Comparison of ENCODE assay signal across 12 mouse cellular contexts in the genomic region with DNA sequence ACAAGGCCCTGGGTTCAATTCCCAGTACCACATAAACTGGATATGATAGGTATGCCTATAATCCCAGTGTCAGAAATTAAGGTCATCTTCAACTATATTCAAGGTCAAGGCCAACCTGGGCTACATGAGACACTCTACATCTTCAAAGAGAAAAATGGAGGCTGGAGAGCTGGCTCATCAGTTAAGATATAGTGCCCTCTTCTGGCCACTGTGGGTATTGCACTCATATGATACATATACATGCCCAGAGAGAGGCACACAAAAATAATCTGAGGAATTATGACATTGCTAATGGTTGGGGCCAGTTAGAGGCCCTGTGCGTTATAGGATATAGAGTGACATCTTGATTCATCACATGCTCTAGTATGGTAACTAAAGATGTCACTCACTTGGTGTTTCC.
DNase-seq lines count a peak whose midpoint lies in the region; ATAC-seq and TF ChIP-seq lines count a peak whose summit lies in the region.
"Had no signal": no experiment of that assay in that cellular context is flagged by ENCODE, and none has a peak within 500 bp of the region (broad histone marks: within the 10 kb centered on the region; RNA-seq: fewer than 3 reads in every experiment).

No protein-coding gene starts in this region.

- TF ChIP-seq CTCF in intestine, postnatal 0 days (IDR thresholded peaks at IDR 0.05; ENCODE audit: low read depth), result peak; percentile 61
- peak; percentile 45 to 56; a peak in 3 of 4 replicates for TF ChIP-seq CTCF in CH12.LX (conservative IDR thresholded peaks at IDR 0.05 in 1 of 2, IDR thresholded peaks at IDR 0.05 in 1 of 2; ENCODE audit: low read depth in 2 of 2, low read length in 2 of 2)

- H3K36me3 ChIP-seq in intestine, postnatal 0 days (ENCODE audit: control insufficient read depth, insufficient read depth), result no peaks in the 10 kb centered on the region
- no peaks in the 10 kb centered on the region for H3K36me3 ChIP-seq in intestine, embryonic 15.5 days
- no peaks in the 10 kb centered on the region for H3K36me3 ChIP-seq in CH12.LX (replicated peaks in 1 of 2; ENCODE audit: control insufficient read depth in 1 of 2, insufficient read depth in 1 of 2, low read length in 1 of 2)

- no peak overlapping the region for H3K4me2 ChIP-seq in intestine, postnatal 0 days (replicated peaks; ENCODE audit: low read depth)
- H3K4me2 ChIP-seq in intestine, embryonic 15.5 days (replicated peaks), result no peak overlapping the region
- H3K4me2 ChIP-seq in CH12.LX (ENCODE audit: insufficient read depth, low read depth, poor library complexity, severe bottlenecking), result no peak overlapping the region
- H3K4me2 ChIP-seq: limb, embryonic 13.5 days had no signal

- DNase-seq in 416B (ENCODE audit: low read depth) (peak; percentile 62), CH12.LX (ENCODE audit: extremely low read depth) (peak; percentile 35)
- DNase-seq in neural tube, embryonic 10.5 days (ENCODE audit: extremely low spot score, low spot score), result no peak
- no peak for DNase-seq in cerebellum, postnatal 25 days
- DNase-seq: heart, postnatal 14 days; spleen, adult 18-20 months; thymus, postnatal 36 days had no signal

- TF ChIP-seq POLR2A in CH12.LX (IDR thresholded peaks at IDR 0.05; ENCODE audit: low read depth, low read length), result no peak

- WGBS in intestine, postnatal 0 days, result 100% methylated on average over 1 of the region's 1 CpGs
- WGBS in intestine, embryonic 15.5 days, result 95% methylated on average over 1 of the region's 1 CpGs

- no peak overlapping the region for H3K9ac ChIP-seq in intestine, postnatal 0 days (ENCODE audit: low read depth, low read length)
- no peak overlapping the region for H3K9ac ChIP-seq in intestine, embryonic 15.5 days
- no peak overlapping the region for H3K9ac ChIP-seq in CH12.LX (ENCODE audit: insufficient read depth, low read depth)
- H3K9ac ChIP-seq: limb, embryonic 13.5 days had no signal

- peaks cover 2% of the 10 kb centered on the region; the same call in 1 of the 2 replicates for H3K4me1 ChIP-seq in intestine, postnatal 0 days (replicated peaks; ENCODE audit: control insufficient read depth, insufficient read depth, low read length)
- peaks cover 24% of the 10 kb centered on the region for H3K4me1 ChIP-seq in intestine, embryonic 15.5 days (replicated peaks)
- H3K4me1 ChIP-seq in CH12.LX (ENCODE audit: control insufficient read depth in 1 of 2, insufficient read depth in 2 of 2), result peaks cover 29 to 48% of the 10 kb centered on the region in 2 experiments

- in situ Hi-C loops in CH12.LX (cut with MboI; ENCODE audit: low pct_ligation_motif_present, low pct_unique_long_range_greater_than_20kb, low sequenced_read_pairs), result no loop called here

- no peak overlapping the region for H3K27ac ChIP-seq in intestine, postnatal 0 days (ENCODE audit: low read depth, low read length)
- H3K27ac ChIP-seq in intestine, embryonic 15.5 days, result no peak overlapping the region
- no peak overlapping the region for H3K27ac ChIP-seq in CH12.LX (ENCODE audit: insufficient read depth, low read depth)
- H3K27ac ChIP-seq: limb, embryonic 13.5 days; macrophage had no signal

- no peaks in the 10 kb centered on the region for H3K79me2 ChIP-seq in CH12.LX (replicated peaks; ENCODE audit: control insufficient read depth, extremely low read depth, insufficient read depth, poor library complexity, severe bottlenecking)

- dilution Hi-C loops in CH12.LX (cut with MboI; ENCODE audit: extremely low pct_ligation_motif_present, extremely low pct_unique_long_range_greater_than_20kb, low sequenced_read_pairs), result no loop called here

- no peaks in the 10 kb centered on the region for H3K9me3 ChIP-seq in intestine, postnatal 0 days (ENCODE audit: control insufficient read depth)
- H3K9me3 ChIP-seq in intestine, embryonic 15.5 days, result no peaks in the 10 kb centered on the region
- peaks cover 15% of the 10 kb centered on the region for H3K9me3 ChIP-seq in CH12.LX (replicated peaks; ENCODE audit: low read length)

- TF ChIP-seq RAD21 in CH12.LX (IDR thresholded peaks at IDR 0.05; ENCODE audit: low read depth, low read length), result peak; percentile 24

- no peak for TF ChIP-seq EP300 in CH12.LX (IDR thresholded peaks at IDR 0.05; ENCODE audit: low read length)

- no peaks in the 10 kb centered on the region for H3K27me3 ChIP-seq in intestine, postnatal 0 days (replicated peaks; ENCODE audit: control insufficient read depth, insufficient read depth, low read length)
- H3K27me3 ChIP-seq in intestine, embryonic 15.5 days (replicated peaks), result no peaks in the 10 kb centered on the region
- H3K27me3 ChIP-seq in CH12.LX (replicated peaks), result peaks cover 6% of the 10 kb centered on the region

- no peak overlapping the region for H3K4me3 ChIP-seq in intestine, postnatal 0 days (ENCODE audit: low read depth, low read length)
- no peak overlapping the region for H3K4me3 ChIP-seq in intestine, embryonic 15.5 days (replicated peaks)
- no peak overlapping the region for H3K4me3 ChIP-seq in CH12.LX (replicated peaks in 1 of 3; ENCODE audit: low read depth in 2 of 3, low read length in 2 of 3, poor library complexity in 1 of 3)
- H3K4me3 ChIP-seq: limb, embryonic 13.5 days had no signal

- no peak for ATAC-seq in intestine, postnatal 0 days
- no peak for ATAC-seq in intestine, embryonic 15.5 days
- peak; percentile 48; the same call in 1 of the 2 replicates for ATAC-seq in erythroblast, adult 5-6 weeks (replicated peaks; ENCODE audit: low FRiP score, poor library complexity, severe bottlenecking)

TF ChIP-seq in CH12.LX, 34 proteins besides CTCF, POLR2A, EP300 and RAD21:
- TF ChIP-seq ZKSCAN1 (IDR thresholded peaks at IDR 0.05; ENCODE audit: borderline replicate concordance, low read depth, low read length) (no peak), NELFE (IDR thresholded peaks at IDR 0.05; ENCODE audit: low read depth, low read length) (no peak), TBP (conservative IDR thresholded peaks at IDR 0.05; ENCODE audit: low read depth, low read length) (no peak), GABPA (IDR thresholded peaks at IDR 0.05; ENCODE audit: insufficient replicate concordance, low read depth, low read length) (no peak), NRF1 (IDR thresholded peaks at IDR 0.05; ENCODE audit: low read depth, low read length) (no peak), ETS1 (conservative IDR thresholded peaks at IDR 0.05; ENCODE audit: low read depth, low read length) (no peak), CHD1 (IDR thresholded peaks at IDR 0.05; ENCODE audit: low read depth, low read length) (no peak), SMC3 (IDR thresholded peaks at IDR 0.05; ENCODE audit: low read depth, low read length) (peak; percentile 38)

Comparison
In these comparisons a context has a peak if more than half of its experiments do, and no peak if none do; other contexts are left out.
1. DNase-seq: peak in 416B (single experiment) and CH12.LX (single experiment); none in neural tube, embryonic 10.5 days (single experiment) and cerebellum, postnatal 25 days (0 of 2).